Mouse (Mus musculus) thymus, adult 18-20 months (tissue): ENCODE measurements around the gene Polr2c.
"Not testable (repeated sequence)": the region's sequence is repeated elsewhere in the genome, so short reads cannot be mapped to it uniquely, and the experiment has no call there.

ENCODE experiments used
- DNase-seq, 2 experiments: peaks; one replicate each; pipeline ENCODE4 v3.0.0; 2022; ENCODE audit warnings: mixed read lengths in 2 of 2

Gene Polr2c

GRCm38 (mm10) chr8:94841183-94841582, 16.1 kb upstream of the Polr2c start:
- DNase-seq = no peak

DNA sequence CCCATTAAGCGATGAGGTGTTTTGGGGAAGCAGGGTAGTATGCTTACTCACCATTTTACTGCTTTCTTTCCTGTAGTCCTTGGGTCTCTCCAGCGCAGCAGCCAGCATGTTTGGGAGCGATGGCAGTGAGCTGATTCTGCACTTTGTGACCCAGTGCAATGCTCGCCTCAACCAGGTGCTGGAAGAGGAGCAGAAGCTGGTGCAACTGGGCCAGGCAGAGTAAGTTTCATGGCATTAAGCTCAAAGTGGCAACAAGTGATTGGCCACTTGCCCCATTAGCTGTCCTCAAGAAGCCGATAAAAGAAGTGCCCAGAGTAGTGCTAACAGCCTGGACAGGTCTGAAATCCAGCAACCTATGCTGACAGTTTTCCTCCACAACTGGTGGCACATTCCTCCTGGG, 7.2 kb upstream of the Polr2c start:
- no peak for DNase-seq

DNA sequence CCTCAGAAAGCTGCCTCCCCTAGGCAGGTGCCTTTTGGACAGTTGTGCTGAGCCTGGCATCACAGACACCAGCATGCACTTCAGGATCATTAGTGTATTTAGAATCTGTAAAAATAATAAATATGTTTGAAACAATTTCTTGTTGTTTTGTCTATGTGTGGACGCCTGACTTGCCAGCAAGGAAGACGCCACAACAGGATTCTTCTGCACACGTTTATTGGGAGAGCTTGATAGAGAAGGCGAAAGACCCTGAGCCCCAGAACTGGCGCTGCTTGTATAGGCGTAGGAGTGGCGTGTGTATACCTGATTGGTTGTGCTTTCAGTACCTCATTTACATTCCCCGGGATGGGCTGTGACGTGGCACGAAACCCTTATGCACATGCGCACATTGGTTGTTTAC, 2.5 kb upstream of the Polr2c start:
- not testable (repeated sequence) for DNase-seq

GRCm38 (mm10) chr8:94857011-94857345, 272 bp upstream of the Polr2c start:
- DNase-seq = no peak

GRCm38 (mm10) chr8:94861352-94861910, 4.2 kb downstream of the Polr2c start:
- peak in 1 of 2 experiments; percentile 43 for DNase-seq

- no peak for DNase-seq
These were observed 5.4 kb downstream of the Polr2c start for GRCm38 (mm10) chr8:94862487-94863220.

- DNase-seq = no peak
These were observed 6.8 kb downstream of the Polr2c start for GRCm38 (mm10) chr8:94863897-94864673.

DNA sequence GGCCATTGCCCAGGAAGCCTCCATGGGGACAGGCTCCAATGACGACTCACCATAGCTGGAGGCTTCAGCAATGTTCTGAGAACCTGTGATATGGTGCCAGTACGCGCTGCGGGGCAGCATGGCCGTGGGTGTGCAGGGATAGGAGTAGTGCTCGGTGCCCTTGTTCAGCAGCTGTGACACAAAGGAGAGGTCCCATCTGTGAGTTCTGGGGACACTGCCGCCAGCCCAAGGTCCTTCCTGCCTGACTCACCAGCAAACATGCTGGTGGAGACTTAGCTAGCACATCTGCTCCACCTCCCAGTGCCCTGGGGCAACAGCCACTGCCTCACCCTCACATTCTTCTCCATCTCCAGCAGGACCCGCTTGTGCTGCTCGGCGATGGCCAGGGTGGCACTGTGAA, 8.0 kb downstream of the Polr2c start:
- no peak for DNase-seq

DNA sequence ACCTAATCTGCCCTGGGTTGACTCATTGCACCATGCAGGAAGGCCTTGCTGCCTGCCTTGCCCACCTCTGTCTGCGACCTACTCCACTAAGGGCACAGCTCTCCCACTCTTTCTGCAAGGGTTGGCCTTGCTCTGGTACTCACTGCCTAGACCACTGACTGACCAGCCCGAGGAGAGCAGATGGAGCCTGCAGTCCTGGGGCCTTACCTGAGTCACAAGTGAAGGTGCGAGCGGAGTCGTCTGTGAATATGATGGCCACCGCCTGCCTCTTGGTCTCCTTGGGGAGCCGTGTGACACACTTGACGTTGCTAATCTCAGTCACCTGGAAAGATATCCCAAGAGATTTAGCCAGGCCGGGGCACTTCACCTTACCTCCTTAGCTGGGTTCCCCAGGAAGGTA, 9.7 kb downstream of the Polr2c start:
- DNase-seq = no peak

DNA sequence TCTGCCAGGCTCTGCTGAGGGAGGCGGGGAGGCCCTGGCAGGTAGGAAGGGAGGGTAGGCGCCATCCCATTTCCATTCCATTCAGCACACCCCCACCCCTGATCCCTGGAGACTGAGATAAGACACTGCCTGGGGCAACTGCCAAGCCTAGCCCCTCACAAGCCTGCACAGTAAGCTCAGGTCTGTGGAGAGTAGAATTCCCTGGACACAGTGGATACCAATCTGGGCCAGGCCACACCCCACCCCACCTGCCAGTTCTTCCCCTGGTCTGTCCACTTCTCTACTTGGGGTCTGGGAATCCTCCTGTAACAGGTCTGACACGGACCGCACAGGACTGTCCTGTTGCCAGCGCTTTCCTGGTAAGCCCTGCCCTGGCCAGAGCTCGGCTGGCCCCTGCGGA, 11.9 kb downstream of the Polr2c start:
- no peak for DNase-seq

DNA sequence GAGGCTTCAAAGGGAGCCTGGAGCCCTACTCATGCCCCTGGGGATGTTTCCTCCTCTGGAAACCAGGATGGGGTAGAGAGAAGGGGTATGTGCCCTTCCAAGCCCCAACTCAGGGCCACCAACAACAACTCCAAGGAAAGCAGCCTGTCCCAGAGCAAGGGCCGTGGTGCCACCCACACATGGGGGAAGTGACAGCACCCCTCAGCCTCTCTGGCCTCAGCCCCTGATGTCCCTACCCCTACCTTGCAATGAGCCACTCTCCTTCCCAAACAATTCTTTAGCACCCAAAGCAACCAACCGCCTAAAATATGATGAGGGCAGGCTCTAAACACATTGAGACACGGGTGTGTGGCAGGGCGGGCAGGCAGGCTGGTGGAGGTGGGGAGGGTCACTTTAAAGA, 12.8 kb downstream of the Polr2c start:
- DNase-seq = no peak

DNA sequence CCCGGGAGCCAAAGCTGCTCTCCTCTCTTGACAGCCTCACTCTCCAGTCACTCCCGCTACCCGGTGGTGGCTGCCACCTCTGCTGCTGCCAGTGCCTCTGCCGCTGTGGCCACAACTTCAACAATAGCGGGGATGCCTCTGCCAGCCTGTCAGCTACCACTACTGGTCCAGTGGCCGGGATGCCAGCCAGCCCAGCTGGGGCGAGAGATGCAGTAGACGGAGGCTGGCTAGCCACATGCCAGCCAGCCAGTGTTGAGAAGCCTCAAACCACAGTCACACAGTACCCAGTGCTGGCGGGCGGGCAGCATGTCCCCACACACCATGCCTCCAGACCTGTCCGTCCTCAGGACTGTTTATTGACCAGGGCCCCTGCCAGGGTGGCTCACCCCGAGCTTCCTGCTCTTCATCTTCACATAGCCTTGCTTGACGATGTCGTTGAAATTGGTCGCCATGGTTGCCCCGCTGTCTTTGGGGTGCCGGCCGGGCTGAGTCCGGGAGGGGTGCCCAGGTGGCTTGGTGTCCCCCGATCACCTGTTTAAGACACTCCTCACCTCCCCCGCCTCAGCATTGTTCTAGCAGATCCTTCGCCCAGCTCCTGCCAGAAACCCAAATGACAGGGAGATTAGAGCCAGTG, 13.3 kb downstream of the Polr2c start:
- DNase-seq = no peak

GRCm38 (mm10) chr8:94871108-94871894, 14.1 kb downstream of the Polr2c start:
- no peak for DNase-seq

DNA sequence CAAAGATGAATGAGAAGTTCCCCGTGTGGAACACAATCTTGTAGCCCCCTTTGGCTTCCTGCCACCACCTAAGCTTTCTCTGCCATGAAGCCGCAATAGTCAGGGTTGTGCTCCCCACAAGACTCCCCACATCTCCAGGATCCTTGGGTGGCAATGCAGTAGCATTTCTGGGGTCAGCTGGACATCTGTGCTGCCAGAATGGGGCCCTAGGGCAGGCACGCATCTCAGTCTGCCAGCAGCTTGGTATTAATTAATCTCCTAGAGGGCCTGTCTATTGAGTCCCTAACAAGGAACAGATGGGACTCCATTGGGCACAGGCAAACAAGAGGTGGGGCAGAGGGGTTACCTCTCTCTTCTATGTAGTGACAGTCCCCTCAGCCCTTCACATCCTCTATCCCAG, 14.9 kb downstream of the Polr2c start:
- no peak for DNase-seq

DNA sequence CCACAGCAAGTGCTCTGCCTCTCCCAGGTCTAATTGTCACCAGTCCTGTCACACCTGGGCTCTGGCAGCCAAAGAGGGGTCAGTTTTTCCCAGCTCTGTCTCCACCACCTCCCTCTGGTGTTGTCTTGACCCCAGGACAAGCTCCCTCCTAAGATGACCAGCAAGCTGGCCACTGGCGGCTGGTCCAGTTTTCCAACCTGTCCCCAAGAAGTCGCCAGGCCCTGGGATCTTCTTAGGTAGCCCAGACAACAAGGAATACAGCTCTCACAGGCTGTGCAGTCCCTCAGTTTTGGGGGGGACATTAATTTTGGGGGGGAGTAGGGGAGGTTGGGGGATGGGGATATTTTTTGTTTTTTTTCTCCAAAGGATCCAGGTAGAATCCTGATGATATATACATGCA, 15.3 kb downstream of the Polr2c start:
- DNase-seq = no peak

DNA sequence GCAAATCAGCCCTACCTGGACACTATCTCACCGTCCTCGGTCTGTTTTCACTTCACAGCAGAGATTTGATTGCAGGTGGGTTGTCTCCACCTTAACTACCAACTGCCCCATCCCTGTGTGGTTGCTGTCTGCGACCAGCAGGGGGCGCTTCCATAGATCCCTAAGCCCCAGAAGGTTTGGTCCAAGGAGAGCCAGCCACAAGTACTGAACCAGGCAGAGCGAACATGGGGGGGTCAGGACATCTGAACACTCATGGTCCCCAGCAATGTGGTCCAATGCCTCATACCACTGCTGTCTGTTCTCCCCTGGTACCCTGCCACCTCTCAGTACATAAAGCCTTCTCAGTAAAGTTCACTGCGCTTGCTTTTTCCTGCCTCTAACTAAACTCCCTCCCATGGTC, 17.1 kb downstream of the Polr2c start:
- DNase-seq = peak in 1 of 2 experiments; percentile 28

DNA sequence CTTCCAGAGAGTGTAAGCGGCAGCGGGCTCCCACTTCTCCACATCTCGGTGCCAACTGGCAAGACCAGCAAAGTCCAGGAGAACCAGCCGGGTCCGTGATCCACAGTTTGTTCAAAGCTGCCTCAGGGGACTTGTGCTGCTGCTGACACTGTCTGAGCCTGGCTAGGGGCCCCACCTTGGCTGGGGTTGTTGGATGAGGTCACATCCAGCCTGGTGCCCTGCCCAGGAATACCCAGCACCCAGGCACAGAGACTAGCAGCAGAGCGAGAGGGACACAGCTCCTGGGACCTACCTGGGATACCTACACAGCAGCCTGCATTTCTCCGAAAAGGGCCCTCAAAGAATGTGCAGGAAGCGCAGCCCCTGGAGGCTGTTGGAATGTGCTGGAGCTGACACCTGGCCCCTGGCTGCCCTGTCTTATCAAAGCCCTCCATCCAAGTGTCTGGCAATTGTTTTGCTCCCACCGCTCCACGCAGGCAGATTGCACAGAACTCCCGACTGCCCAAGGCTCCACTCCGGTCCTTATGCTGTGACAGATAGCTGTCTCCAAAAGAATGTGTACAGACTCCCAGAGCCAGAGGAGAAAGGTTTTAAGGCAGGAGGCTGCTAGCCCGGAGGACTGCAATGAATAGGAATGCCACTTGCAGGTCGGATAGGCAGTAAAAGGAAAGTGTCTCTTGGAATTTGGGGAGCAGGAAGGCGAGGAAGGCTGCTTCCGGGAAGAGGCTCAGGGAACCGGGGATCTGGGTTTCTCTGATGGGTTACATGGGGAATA, 18.0 kb downstream of the Polr2c start:
- DNase-seq = no peak

DNA sequence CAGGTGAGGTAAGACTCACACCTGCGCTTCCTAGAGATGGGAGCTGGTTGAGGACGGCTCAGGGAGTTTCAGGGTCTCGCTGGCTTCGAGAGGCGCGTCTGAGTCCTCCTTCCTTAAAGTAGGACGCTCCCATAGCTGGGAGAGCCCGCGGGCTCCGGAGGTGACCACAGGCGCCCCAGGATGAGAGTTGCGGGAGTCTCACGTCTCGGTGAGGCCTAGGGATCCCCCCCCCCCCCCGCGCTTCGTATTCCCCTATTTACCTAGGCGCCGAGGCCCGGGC, 18.6 kb downstream of the Polr2c start:
- no peak for DNase-seq

DNA sequence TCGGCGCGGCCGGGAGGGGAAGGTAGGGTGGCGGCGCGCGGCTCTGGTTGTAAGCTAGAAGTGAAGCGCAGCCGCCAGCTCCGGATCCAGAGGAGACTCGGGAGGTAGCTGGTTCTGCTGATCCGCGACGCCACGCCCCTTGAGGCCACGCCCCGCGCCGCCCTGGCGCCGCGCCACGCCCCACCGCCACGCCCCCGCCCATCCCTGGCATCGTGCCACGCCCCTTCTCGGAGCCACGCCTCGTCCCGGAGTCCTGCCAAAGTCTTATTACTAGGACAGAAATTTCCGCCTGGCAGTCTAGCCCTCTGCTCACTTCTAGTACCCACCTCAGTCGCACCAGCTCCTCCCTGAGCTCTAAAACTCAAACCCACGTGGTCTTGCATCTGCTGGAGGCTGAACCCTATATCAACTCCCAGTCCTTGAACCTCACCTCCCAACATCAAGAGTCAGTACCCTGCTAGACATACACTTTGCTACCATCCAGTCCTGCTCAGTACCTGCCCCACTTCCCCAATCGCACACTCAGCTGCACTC, 19.0 kb downstream of the Polr2c start, which contains the start of gene Dok4:
Dok4 (minus strand) TSS at position 134 of the 534 bp plus-strand sequence.
- peak; percentile 67 to 76 for DNase-seq

DNA sequence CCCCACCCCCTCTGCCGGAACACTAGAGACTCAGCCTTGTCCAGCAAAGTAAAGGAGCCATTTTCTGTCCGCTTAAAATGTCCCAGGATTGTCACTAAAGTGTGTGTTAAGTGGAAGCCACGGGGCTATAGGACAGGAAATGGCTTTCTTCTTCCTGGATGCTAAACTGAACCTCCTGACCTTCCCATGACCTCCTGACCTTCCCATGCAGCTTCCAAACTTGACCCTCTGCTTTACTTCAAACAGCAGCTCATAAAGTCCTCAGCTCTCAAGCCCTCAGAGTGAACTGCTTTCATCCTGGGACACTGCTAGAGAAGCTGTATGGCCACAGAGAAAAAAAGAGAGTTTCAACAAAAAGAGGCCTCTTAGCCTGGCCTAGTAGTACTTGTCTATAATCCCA, 19.6 kb downstream of the Polr2c start:
- DNase-seq = no peak

DNA sequence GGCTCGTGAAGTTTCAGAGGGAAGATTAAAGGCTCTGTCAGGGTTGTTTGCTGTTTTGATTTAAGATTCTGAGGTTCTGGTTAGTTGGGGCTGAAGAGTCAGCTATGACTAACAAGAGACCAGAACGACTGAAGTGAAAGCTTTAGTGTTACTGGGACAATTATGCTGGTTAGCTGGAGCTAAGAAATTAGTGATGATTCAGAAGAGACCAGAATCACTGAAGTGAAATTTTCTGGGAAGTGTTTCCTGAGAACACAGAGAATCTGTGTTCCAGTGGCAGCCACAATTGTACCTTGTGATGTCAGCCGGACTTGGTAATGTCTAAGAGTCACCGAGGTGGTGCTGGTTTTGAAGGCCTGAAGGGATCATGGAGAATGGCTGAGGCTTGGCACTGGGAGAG, 23.5 kb downstream of the Polr2c start:
- no peak for DNase-seq
